Mouse (Mus musculus) embryonic facial prominence, embryonic 11.5 days (tissue): ENCODE data around the gene E130308A19Rik. TPM values are rescaled to one million over a fixed set of nuclear protein-coding genes. Genes with fewer than 3 reads are reported as not detected.

Experiments
- ATAC-seq: fragments of 200-750 bp; cut with Nextera tagmentation; replicated peaks from 2 replicates; pipeline ENCODE4 v1.8.0; 2017; ENCODE audit warnings: low read depth; ENCODE audit not compliant: insufficient number of reproducible peaks, low FRiP score, low TSS enrichment
- DNase-seq: peaks from one replicate; pipeline ENCODE4 v3.0.0-alpha.2; 2015; ENCODE audit warnings: low spot score
- H3K27ac ChIP-seq: fragments of 300-500 bp; sonication (generic); replicated peaks from 2 replicates; pipeline ENCODE4 v1.5.1; 2014; ENCODE audit warnings: mild to moderate bottlenecking, low read depth, low read length, control low read depth
- H3K27me3 ChIP-seq: fragments of 300-500 bp; sonication (generic); 2 replicates; pipeline ENCODE4 v1.6.1; 2014; ENCODE audit warnings: mild to moderate bottlenecking, low read length, moderate library complexity, mixed read lengths; ENCODE audit not compliant: control insufficient read depth, insufficient read depth
- H3K36me3 ChIP-seq: fragments of 300-500 bp; sonication (generic); replicated peaks from 2 replicates; pipeline ENCODE4 v1.6.1; 2014; ENCODE audit warnings: low read depth, mild to moderate bottlenecking, low read length, moderate library complexity, mixed read lengths; ENCODE audit not compliant: control insufficient read depth, insufficient read depth
- H3K4me1 ChIP-seq: fragments of 300-500 bp; sonication (generic); 2 replicates; pipeline ENCODE4 v1.6.1; 2014; ENCODE audit warnings: low read length, mixed read lengths; ENCODE audit not compliant: control insufficient read depth, insufficient read depth
- H3K4me2 ChIP-seq: fragments of 300-500 bp; sonication (generic); 2 replicates; pipeline ENCODE4 v1.6.1; 2014; ENCODE audit warnings: low read depth, mild to moderate bottlenecking, control low read depth, low read length, moderate library complexity
- H3K4me3 ChIP-seq: fragments of 300-500 bp; sonication (generic); 2 replicates; pipeline ENCODE4 v1.5.1; 2014; ENCODE audit warnings: low read depth, low read length, control low read depth
- H3K9ac ChIP-seq: fragments of 300-500 bp; sonication (generic); replicated peaks from 2 replicates; pipeline ENCODE4 v1.6.1; 2014; ENCODE audit warnings: mild to moderate bottlenecking, control low read depth, low read length
- H3K9me3 ChIP-seq: fragments of 300-500 bp; sonication (generic); replicated peaks from 2 replicates; pipeline ENCODE4 v1.6.1; 2016; ENCODE audit warnings: mild to moderate bottlenecking, low read length, inconsistent platforms, mixed read lengths; ENCODE audit not compliant: control insufficient read depth
- WGBS: fragments of 180-500 bp; shearing (Covaris S2); extraction: QIAGEN DNeasy Blood & Tissue Kit; methylation state at CpG from one replicate; pipeline ENCODE4 v1.1.7; 2014; 5-methylcytosine and 5-hydroxymethylcytosine counted together
- polyA plus RNA-seq: library from polyadenylated mRNA; unstranded; fragments of >200 nt; fragmentation: Nextera tagmentation; extraction: Ambion mirVana; gene quantifications from 2 replicates; pipeline ENCODE4 v1.2.1, GENCODE M21; 2014

The E130308A19Rik gene
- polyA plus RNA-seq, 1 experiment from 2014 or later, result 30.5 TPM

DNA sequence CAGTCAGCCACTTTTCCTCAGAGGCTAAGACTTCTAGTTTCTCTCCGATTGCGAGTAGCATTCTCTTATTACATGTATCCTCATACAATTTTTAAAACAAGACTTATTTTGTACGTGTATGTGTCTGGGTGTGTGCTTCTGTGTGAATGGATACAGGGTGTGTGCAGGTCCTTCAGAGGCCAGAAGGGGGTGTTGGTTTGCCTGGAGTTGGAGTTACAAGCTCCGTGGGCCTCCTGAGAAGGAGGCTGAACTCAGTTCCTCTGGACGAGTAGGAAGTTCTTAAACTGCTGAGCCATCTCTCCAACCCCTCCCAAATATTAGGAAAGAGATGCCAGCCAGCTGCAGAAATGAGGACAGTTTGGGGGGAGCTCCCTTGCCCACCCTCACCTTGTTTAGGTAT is 182.4 kb downstream of the E130308A19Rik start:
- no peak overlapping the region for H3K27ac ChIP-seq
- 81% methylated on average over 5 of the region's 5 CpGs for WGBS
- no peak for ATAC-seq
- no peak overlapping the region for H3K4me2 ChIP-seq
- H3K4me3 ChIP-seq, result no peak overlapping the region
- no peaks in the 10 kb centered on the region for H3K27me3 ChIP-seq
- no peaks in the 10 kb centered on the region for H3K9me3 ChIP-seq
- DNase-seq, result no peak
- H3K4me1 ChIP-seq, result peaks cover 3% of the 10 kb centered on the region; the same call in 1 of the 2 replicates
- no peaks in the 10 kb centered on the region for H3K36me3 ChIP-seq
- no peak overlapping the region for H3K9ac ChIP-seq

Other genes starting within 250 kb of the E130308A19Rik start
- gene Susd1, start 187.6 kb upstream of the E130308A19Rik start, polyA plus RNA-seq, result 0.84 and 3.0 TPM in 2 replicates
- 47.0 and 48.4 TPM in 2 replicates for gene Ptbp3, start 76.8 kb upstream of the E130308A19Rik start, polyA plus RNA-seq
- 29.9 and 32.2 TPM in 2 replicates for gene Hsdl2, start 44.6 kb upstream of the E130308A19Rik start, polyA plus RNA-seq
- 97.2 and 103 TPM in 2 replicates for gene Inip, start 175.4 kb downstream of the E130308A19Rik start, polyA plus RNA-seq
- gene Snx30, start 179.6 kb downstream of the E130308A19Rik start, polyA plus RNA-seq, result 7.1 and 9.5 TPM in 2 replicates